Mouse (Mus musculus) embryo, embryonic 10.5 days (tissue): ENCODE results near the gene Grsf1.

Experiments
- DNase-seq: peaks from one replicate; pipeline ENCODE4 v3.0.0-alpha.2; 2015; ENCODE audit warnings: low spot score

The Grsf1 gene

GRCm38 (mm10) chr5:88688583-88689187 lies 12.7 kb upstream of the Grsf1 start:
- no peak for DNase-seq

GRCm38 (mm10) chr5:88687996-88688406 lies 12.0 kb upstream of the Grsf1 start:
- DNase-seq, result no peak

GRCm38 (mm10) chr5:88685745-88686299 lies 9.9 kb upstream of the Grsf1 start:
- no peak for DNase-seq

GRCm38 (mm10) chr5:88685306-88685705 lies 9.3 kb upstream of the Grsf1 start:
- DNase-seq, result no peak

GRCm38 (mm10) chr5:88684226-88684625 lies 8.3 kb upstream of the Grsf1 start:
- DNase-seq, result no peak

- no peak for DNase-seq
Observed at GRCm38 (mm10) chr5:88683706-88684105, 7.7 kb upstream of the Grsf1 start.

- no peak for DNase-seq
Observed at GRCm38 (mm10) chr5:88680567-88680966, 4.6 kb upstream of the Grsf1 start.

GRCm38 (mm10) chr5:88679341-88679740 lies 3.4 kb upstream of the Grsf1 start:
- DNase-seq, result no peak

- DNase-seq, result no peak
Observed at GRCm38 (mm10) chr5:88678929-88679328, 3.0 kb upstream of the Grsf1 start.

GRCm38 (mm10) chr5:88674703-88675442 lies 1.1 kb downstream of the Grsf1 start:
- DNase-seq, result no peak

- DNase-seq, result no peak
Observed at GRCm38 (mm10) chr5:88663875-88664274, 12.1 kb downstream of the Grsf1 start.

GRCm38 (mm10) chr5:88663151-88663550 lies 12.8 kb downstream of the Grsf1 start:
- DNase-seq, result no peak

GRCm38 (mm10) chr5:88657868-88658267 lies 18.1 kb downstream of the Grsf1 start:
- no peak for DNase-seq

- no peak for DNase-seq
Observed at GRCm38 (mm10) chr5:88652589-88652988, 23.4 kb downstream of the Grsf1 start.

- no peak for DNase-seq
Observed at GRCm38 (mm10) chr5:88649250-88650173, 26.5 kb downstream of the Grsf1 start.

- no peak for DNase-seq
Observed at GRCm38 (mm10) chr5:88645405-88645804, 30.6 kb downstream of the Grsf1 start.

- DNase-seq, result no peak
Observed at GRCm38 (mm10) chr5:88644901-88645300, 31.1 kb downstream of the Grsf1 start.

- no peak for DNase-seq
Observed at GRCm38 (mm10) chr5:88643491-88643890, 32.5 kb downstream of the Grsf1 start.

- DNase-seq, result no peak
Observed at GRCm38 (mm10) chr5:88642786-88643185, 33.2 kb downstream of the Grsf1 start.

- DNase-seq, result no peak
Observed at GRCm38 (mm10) chr5:88634076-88634475, 41.9 kb downstream of the Grsf1 start.

- DNase-seq, result no peak
Observed at GRCm38 (mm10) chr5:88632463-88632862, 43.5 kb downstream of the Grsf1 start.

GRCm38 (mm10) chr5:88631545-88631944 lies 44.4 kb downstream of the Grsf1 start:
- DNase-seq, result no peak
